Mouse (Mus musculus) MEL (cell line): ENCODE results near the gene Rps9. TPM values are rescaled to one million over a fixed set of nuclear protein-coding genes. Genes with fewer than 3 reads are reported as not detected.
"Not testable (repeated sequence)": the region's sequence is repeated elsewhere in the genome, so short reads cannot be mapped to it uniquely, and the experiment has no call there.

ENCODE experiments used
- DNase-seq: peaks from one replicate; pipeline ENCODE4 v3.0.0; 2011; ENCODE audit warnings: low read depth, low spot score
- H3K27ac ChIP-seq: 2 replicates; pipeline ENCODE4 v1.5.1; 2012; ENCODE audit warnings: low read depth, mild to moderate bottlenecking, control low read depth, low read length, moderate library complexity; ENCODE audit not compliant: control insufficient read depth
- H3K27me3 ChIP-seq, 2 experiments: fragments of 150-350 bp in 1 of 2; sonication (generic) in 1 of 2; 2 replicates each; pipeline ENCODE4 v1.6.1; 2012; ENCODE audit warnings: low read length in 2 of 2, mild to moderate bottlenecking in 2 of 2, improper control_type of control experiment in 1 of 2, moderate library complexity in 1 of 2; ENCODE audit not compliant: insufficient read depth in 2 of 2, control insufficient read depth in 1 of 2
- H3K36me3 ChIP-seq, 2 experiments: 2 replicates each; pipeline ENCODE4 v1.6.1; 2012 to 2014; ENCODE audit warnings: low read length in 2 of 2, improper control_type of control experiment in 1 of 2, inconsistent platforms in 1 of 2, mild to moderate bottlenecking in 1 of 2; ENCODE audit not compliant: insufficient read depth in 2 of 2, control insufficient read depth in 1 of 2
- H3K4me1 ChIP-seq, 2 experiments: fragments of 150-350 bp in 1 of 2; sonication (generic) in 1 of 2; 2 replicates each; pipeline ENCODE4 v1.6.1; 2012; ENCODE audit warnings: low read length in 2 of 2, improper control_type of control experiment in 1 of 2, mild to moderate bottlenecking in 1 of 2; ENCODE audit not compliant: insufficient read depth in 2 of 2, control insufficient read depth in 1 of 2
- H3K4me3 ChIP-seq, 2 experiments: fragments of 150-350 bp in 1 of 2; sonication (generic) in 1 of 2; 2 replicates each; pipeline ENCODE4 v1.5.1; 2012; ENCODE audit warnings: low read depth in 2 of 2, low read length in 2 of 2, mild to moderate bottlenecking in 2 of 2, moderate library complexity in 2 of 2, control low read depth in 1 of 2, improper control_type of control experiment in 1 of 2; ENCODE audit not compliant: control insufficient read depth in 1 of 2, insufficient read depth in 1 of 2
- H3K79me2 ChIP-seq: 2 replicates; pipeline ENCODE4 v1.6.1; 2012; ENCODE audit warnings: mild to moderate bottlenecking, low read length, moderate library complexity; ENCODE audit not compliant: control insufficient read depth, poor library complexity, insufficient read depth
- H3K9ac ChIP-seq: 2 replicates; pipeline ENCODE4 v1.6.1; 2012; ENCODE audit warnings: low read depth, mild to moderate bottlenecking, control low read depth, low read length, moderate library complexity; ENCODE audit not compliant: control insufficient read depth, poor library complexity, severe bottlenecking
- H3K9me3 ChIP-seq: fragments of 150-350 bp; sonication (generic); replicated peaks from 2 replicates; pipeline ENCODE4 v1.6.1; 2012; ENCODE audit warnings: mild to moderate bottlenecking, low read length, improper control_type of control experiment, moderate library complexity; ENCODE audit not compliant: insufficient read depth
- BHLHE40 ChIP-seq: IDR thresholded peaks from 2 replicates; pipeline ENCODE4 v1.6.1; 2012; ENCODE audit warnings: low read depth, mild to moderate bottlenecking, inconsistent platforms, low read length, improper control_type of control experiment, borderline replicate concordance
- CHD1 ChIP-seq: IDR thresholded peaks from 2 replicates; pipeline ENCODE4 v1.6.1; 2012; ENCODE audit warnings: low read depth, mild to moderate bottlenecking, inconsistent platforms, low read length, improper control_type of control experiment
- CTCF ChIP-seq, 3 experiments: IDR thresholded peaks in 2 of 3; conservative IDR thresholded peaks in 1 of 3; 2 replicates each; pipeline ENCODE4 v1.5.1; 2011 to 2012; ENCODE audit warnings: low read length in 3 of 3, low read depth in 2 of 3, mild to moderate bottlenecking in 2 of 3, improper control_type of control experiment in 1 of 3, inconsistent platforms in 1 of 3, mixed read lengths in 1 of 3, moderate library complexity in 1 of 3; ENCODE audit not compliant: control insufficient read depth in 1 of 3, insufficient read depth in 1 of 3, poor library complexity in 1 of 3, severe bottlenecking in 1 of 3
- EP300 ChIP-seq, 2 experiments: IDR thresholded peaks; 2 replicates each; pipeline ENCODE4 v1.6.1; 2011; ENCODE audit warnings: improper control_type of control experiment in 2 of 2, low read length in 2 of 2, low read depth in 1 of 2, mild to moderate bottlenecking in 1 of 2
- ETS1 ChIP-seq: IDR thresholded peaks from 2 replicates; pipeline ENCODE4 v1.6.1; 2012; ENCODE audit warnings: low read depth, mild to moderate bottlenecking, inconsistent platforms, low read length, improper control_type of control experiment, moderate library complexity
- HCFC1 ChIP-seq: IDR thresholded peaks from 2 replicates; pipeline ENCODE4 v1.6.1; 2012; ENCODE audit warnings: low read depth, mild to moderate bottlenecking, inconsistent platforms, low read length, improper control_type of control experiment, moderate library complexity
- RAD21 ChIP-seq: IDR thresholded peaks from 2 replicates; pipeline ENCODE4 v1.6.1; 2011; ENCODE audit warnings: mild to moderate bottlenecking, low read depth, low read length, improper control_type of control experiment
- TBP ChIP-seq: IDR thresholded peaks from 2 replicates; pipeline ENCODE4 v1.8.0; 2011; ENCODE audit warnings: low read depth, low read length, improper control_type of control experiment
- TCF12 ChIP-seq: IDR thresholded peaks from 2 replicates; pipeline ENCODE4 v1.6.1; 2014; ENCODE audit warnings: low read depth, mild to moderate bottlenecking, inconsistent platforms, low read length, improper control_type of control experiment, moderate library complexity
- UBTF ChIP-seq: IDR thresholded peaks from 2 replicates; pipeline ENCODE4 v1.6.1; 2012; ENCODE audit warnings: low read depth, mild to moderate bottlenecking, inconsistent platforms, low read length, improper control_type of control experiment, moderate library complexity, borderline replicate concordance; ENCODE audit not compliant: insufficient read depth
- USF2 ChIP-seq, 2 experiments: IDR thresholded peaks; 2 replicates each; pipeline ENCODE4 v1.6.1; 2011 to 2012; ENCODE audit warnings: improper control_type of control experiment in 2 of 2, low read length in 2 of 2, borderline replicate concordance in 1 of 2, inconsistent platforms in 1 of 2, low read depth in 1 of 2, mild to moderate bottlenecking in 1 of 2; ENCODE audit not compliant: insufficient read depth in 1 of 2
- ZC3H11A ChIP-seq: IDR thresholded peaks from 2 replicates; pipeline ENCODE4 v1.6.1; 2012; ENCODE audit warnings: low read depth, mild to moderate bottlenecking, inconsistent platforms, low read length, improper control_type of control experiment
- ZKSCAN1 ChIP-seq: IDR thresholded peaks from 2 replicates; pipeline ENCODE4 v1.6.1; 2012; ENCODE audit warnings: low read depth, mild to moderate bottlenecking, inconsistent platforms, low read length, improper control_type of control experiment, moderate library complexity
- ZMIZ1 ChIP-seq: IDR thresholded peaks from 2 replicates; pipeline ENCODE4 v1.6.1; 2012; ENCODE audit warnings: low read depth, mild to moderate bottlenecking, inconsistent platforms, low read length, improper control_type of control experiment, moderate library complexity
- polyA plus RNA-seq, 2 experiments: library from polyadenylated mRNA; stranded (reverse) in 1 of 2; unstranded in 1 of 2; fragments of >175 nt in 1 of 2; fragments of >200 nt in 1 of 2; gene quantifications; 2 replicates each; pipeline versions ENCODE4 v1.2.1 to v1.2.4; 2012; ENCODE audit warnings: low replicate concordance in 2 of 2, low read depth in 1 of 2; ENCODE audit not compliant: insufficient read length in 2 of 2, insufficient read depth in 1 of 2, missing spikeins in 1 of 2
- total RNA-seq: library from RNA; depleted of rRNA; stranded (reverse); fragments of 300-350 nt; gene quantifications from 2 replicates; pipeline ENCODE4 v1.2.3, GENCODE M21; 2012

Gene Rps9
- total and polyA plus RNA-seq, 3 experiments: 2,284 to 2,921 TPM; not detected in 1

DNA sequence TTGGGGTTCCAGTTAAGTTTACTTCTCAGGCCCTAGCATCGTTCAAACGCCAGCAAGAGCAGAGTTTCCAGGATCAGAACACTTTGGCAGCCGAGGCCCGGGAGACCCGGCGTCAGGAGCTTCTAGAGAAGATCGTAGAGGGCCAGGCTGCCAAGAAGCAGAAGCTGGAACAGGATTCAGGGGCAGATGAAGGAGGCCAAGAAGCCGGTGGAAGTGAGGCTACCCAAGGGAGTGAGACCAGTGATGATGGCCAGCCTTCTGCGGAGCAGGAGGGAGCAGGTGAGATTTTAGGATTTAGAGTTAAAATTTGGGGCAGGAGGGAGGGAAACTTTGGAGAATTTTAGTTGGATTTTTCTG, 8.9 kb upstream of the Rps9 start:
- H3K9me3 ChIP-seq, H3K27ac ChIP-seq, H3K27me3 ChIP-seq, H3K36me3 ChIP-seq, H3K79me2 ChIP-seq, DNase-seq: not testable (repeated sequence)
- TF ChIP-seq CHD1: 0 out of 2 replicates have a peak, but pooled peaks have one; percentile 11
- H3K9ac ChIP-seq: peak overlapping the region; percentile 84
- peak overlapping the region; percentile 73 to 79 for H3K4me3 ChIP-seq
- peaks cover 4 to 17% of the 10 kb centered on the region in 2 experiments; a peak in 3 of 4 replicates for H3K4me1 ChIP-seq

DNA sequence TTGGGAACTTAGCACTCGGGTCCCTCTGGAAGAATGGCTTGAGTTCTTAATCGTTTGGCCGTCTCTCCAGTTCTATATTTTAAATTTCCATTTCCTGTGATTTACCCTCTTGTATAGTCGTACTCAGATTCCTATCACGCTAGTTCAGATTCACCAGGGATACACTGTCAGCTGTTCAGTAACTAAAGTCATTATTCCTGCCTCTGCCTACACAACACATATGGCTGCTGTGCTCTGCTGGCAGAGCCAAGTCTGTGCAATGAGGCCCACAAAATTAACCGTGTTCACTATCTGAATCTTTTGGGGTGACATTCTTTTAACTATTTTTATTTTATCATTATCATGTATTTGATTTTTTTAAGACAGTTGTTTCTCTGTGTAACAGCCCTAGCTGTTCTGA, 5.3 kb upstream of the Rps9 start:
- peaks cover 0 to 5% of the 10 kb centered on the region in 2 experiments; a peak in 3 of 4 replicates for H3K36me3 ChIP-seq
- no peak overlapping the region for H3K27ac ChIP-seq
- DNase-seq: no peak
- no peaks in the 10 kb centered on the region for H3K9me3 ChIP-seq
- H3K79me2 ChIP-seq: peaks cover 3% of the 10 kb centered on the region; the same call in 1 of the 2 replicates
- TF ChIP-seq TCF12 (no peak), BHLHE40 (no peak), USF2 (IDR thresholded peaks at IDR 0.05; ENCODE audit: borderline replicate concordance in 1 of 2, insufficient read depth in 1 of 2, low read depth in 1 of 2, low read length in 2 of 2) (no peak), UBTF (no peak), TBP (no peak), ZC3H11A (no peak), ETS1 (no peak), CTCF (IDR thresholded peaks at IDR 0.05 in 2 of 3, conservative IDR thresholded peaks at IDR 0.05 in 1 of 3; ENCODE audit: control insufficient read depth in 1 of 3, insufficient read depth in 1 of 3, low read depth in 2 of 3, low read length in 3 of 3, poor library complexity in 1 of 3, severe bottlenecking in 1 of 3) (no peak), HCFC1 (no peak), RAD21 (no peak), EP300 (IDR thresholded peaks at IDR 0.05; ENCODE audit: low read depth in 1 of 2, low read length in 2 of 2) (no peak), ZKSCAN1 (no peak), ZMIZ1 (no peak)
- no peak overlapping the region for H3K4me3 ChIP-seq
- no peak overlapping the region for H3K9ac ChIP-seq
- peaks cover 0 to 6% of the 10 kb centered on the region in 2 experiments; a peak in 1 of 4 replicates for H3K4me1 ChIP-seq
- H3K27me3 ChIP-seq: no peaks in the 10 kb centered on the region
